ENCODE assay signal across 9 mouse cellular contexts in genomic region chr5:118613704-118614103, GRCm38 (mm10). TPM values are rescaled to one million over a fixed set of nuclear protein-coding genes. Genes with fewer than 3 reads are reported as not detected.
DNase-seq lines count a peak whose midpoint lies in the region; ATAC-seq and TF ChIP-seq lines count a peak whose summit lies in the region.
"Had no signal": no experiment of that assay in that cellular context is flagged by ENCODE, and none has a peak within 500 bp of the region (broad histone marks: within the 10 kb centered on the region; RNA-seq: fewer than 3 reads in every experiment).

No protein-coding gene starts in this region.

- H3K9ac ChIP-seq in heart, embryonic 15.5 days = no peak overlapping the region
- H3K9ac ChIP-seq in heart, adult 2 months (ENCODE audit: low read depth, low read length) = no peak overlapping the region
- no peak overlapping the region for H3K9ac ChIP-seq in lung, embryonic 15.5 days
- H3K9ac ChIP-seq: midbrain, embryonic 12.5 days had no signal

- H3K27ac ChIP-seq in heart, embryonic 15.5 days = peak overlapping the region; percentile 54
- H3K27ac ChIP-seq in heart, adult 2 months = no peak overlapping the region
- peak overlapping the region; percentile 1; the same call in 1 of the 2 replicates for H3K27ac ChIP-seq in lung, embryonic 15.5 days
- H3K27ac ChIP-seq: midbrain, embryonic 12.5 days had no signal

- intact Hi-C loops in heart, adult 2 months (cut with DNase I) = no loop called here

- no peaks in the 10 kb centered on the region for H3K36me3 ChIP-seq in heart, embryonic 15.5 days
- no peaks in the 10 kb centered on the region for H3K36me3 ChIP-seq in heart, adult 2 months (ENCODE audit: control insufficient read depth, insufficient read depth, low read length)
- H3K36me3 ChIP-seq in lung, embryonic 15.5 days = no peaks in the 10 kb centered on the region
- H3K36me3 ChIP-seq in myocyte (ENCODE audit: control insufficient read depth, insufficient read depth) = no peaks in the 10 kb centered on the region
- H3K36me3 ChIP-seq: midbrain, embryonic 12.5 days had no signal

- peaks cover 48% of the 10 kb centered on the region for H3K4me1 ChIP-seq in heart, embryonic 15.5 days (replicated peaks)
- peaks cover 25% of the 10 kb centered on the region for H3K4me1 ChIP-seq in heart, adult 2 months (ENCODE audit: control insufficient read depth, insufficient read depth, low read length)
- H3K4me1 ChIP-seq in lung, embryonic 15.5 days = peaks cover 40% of the 10 kb centered on the region

- H3K27me3 ChIP-seq in heart, embryonic 15.5 days = no peaks in the 10 kb centered on the region
- H3K27me3 ChIP-seq in heart, adult 2 months (ENCODE audit: control insufficient read depth, insufficient read depth, low read length) = no peaks in the 10 kb centered on the region
- H3K27me3 ChIP-seq in lung, embryonic 15.5 days = no peaks in the 10 kb centered on the region
- no peaks in the 10 kb centered on the region for H3K27me3 ChIP-seq in myocyte (ENCODE audit: control insufficient read depth, insufficient read depth, insufficient read length)

- TF ChIP-seq CTCF in heart, adult 2 months (IDR thresholded peaks at IDR 0.05) = no peak

- ATAC-seq in CD4-positive, CD25-positive, alpha-beta regulatory T cell, adult 4 months = no peak
- no peak; the same call in 1 of the 2 replicates for ATAC-seq in heart, embryonic 15.5 days (replicated peaks; ENCODE audit: insufficient number of reproducible peaks, insufficient read depth, low FRiP score, low read depth)
- ATAC-seq in lung, embryonic 15.5 days (ENCODE audit: borderline replicate concordance, extremely low read depth, low FRiP score, low TSS enrichment) = no peak

- TF ChIP-seq EP300 in heart, adult 2 months (IDR thresholded peaks at IDR 0.05; ENCODE audit: insufficient read depth, low read depth, low read length) = no peak

- H3K79me2 ChIP-seq in heart, adult 2 months (replicated peaks; ENCODE audit: control insufficient read depth, insufficient read depth, low read length) = peaks cover 5% of the 10 kb centered on the region
- H3K79me2 ChIP-seq in myocyte (ENCODE audit: control insufficient read depth, insufficient read depth) = peaks cover 79% of the 10 kb centered on the region

- H3K9me3 ChIP-seq in heart, embryonic 15.5 days (replicated peaks) = no peaks in the 10 kb centered on the region
- H3K9me3 ChIP-seq in lung, embryonic 15.5 days = no peaks in the 10 kb centered on the region
- H3K9me3 ChIP-seq: midbrain, embryonic 12.5 days had no signal

- WGBS in heart, embryonic 15.5 days = 32% methylated on average over 2 of the region's 2 CpGs
- 41% methylated on average over 2 of the region's 2 CpGs for WGBS in heart, adult 2 months
- WGBS in lung, embryonic 15.5 days = 22% methylated on average over 2 of the region's 2 CpGs

- H3K4me3 ChIP-seq in heart, embryonic 15.5 days = no peak overlapping the region
- no peak overlapping the region for H3K4me3 ChIP-seq in heart, adult 2 months
- no peak overlapping the region for H3K4me3 ChIP-seq in lung, embryonic 15.5 days
- no peak overlapping the region for H3K4me3 ChIP-seq in myocyte
- H3K4me3 ChIP-seq: midbrain, embryonic 12.5 days had no signal

- DNase-seq in CD4-positive, CD25-positive, alpha-beta regulatory T cell, adult 2 months (ENCODE audit: low read depth, low spot score) = peak; percentile 26
- no peak for DNase-seq in heart, adult 2 months
- DNase-seq in lung, postnatal 25 days (ENCODE audit: low spot score) = no peak
- DNase-seq in retina, postnatal 1 day = no peak

- H3ac ChIP-seq in myocyte (ENCODE audit: control insufficient read depth, insufficient read length) = no peak overlapping the region

- TF ChIP-seq POLR2A in heart, adult 2 months (IDR thresholded peaks at IDR 0.05; ENCODE audit: insufficient read depth, low read depth, low read length) = no peak
- TF ChIP-seq POLR2A in myocyte (IDR thresholded peaks at IDR 0.05; ENCODE audit: insufficient read length, low read depth) = no peak

- H3K4me2 ChIP-seq in heart, embryonic 15.5 days = no peak overlapping the region
- H3K4me2 ChIP-seq in lung, embryonic 15.5 days = no peak overlapping the region; the same call in 1 of the 2 replicates
- peak overlapping the region; percentile 72 for H3K4me2 ChIP-seq in myocyte (ENCODE audit: low read depth)
- H3K4me2 ChIP-seq: midbrain, embryonic 12.5 days had no signal

TF ChIP-seq in myocyte, 11 proteins besides CTCF, POLR2A, EP300 and RAD21:
- TF ChIP-seq E2F4 (IDR thresholded peaks at IDR 0.05; ENCODE audit: insufficient read depth) (no peak), SRF (IDR thresholded peaks at IDR 0.05; ENCODE audit: control insufficient read depth, insufficient read length, low read depth) (no peak), MAX (IDR thresholded peaks at IDR 0.05; ENCODE audit: low read depth) (no peak)

RNA-seq across cellular contexts. Expression of gene Med13l, which starts 53.2 kb away (rescaled TPM):
- 10 to 100 TPM; 22.0 to 25.3 TPM for polyA plus RNA-seq in CD4-positive, CD25-positive, alpha-beta regulatory T cell, adult 4 months (2017; shearing (Covaris generic))
- polyA plus RNA-seq in heart, embryonic 15.5 days (2015; fragmentation: Nextera tagmentation; extraction: Ambion mirVana) = 6.1 and 8.2 TPM in 2 replicates
- total RNA-seq in heart, adult 2 months (2021) = 10 to 100 TPM; 29.9 to 30.8 TPM
- polyA plus RNA-seq in heart, adult 2 months (2012; rRNA removed) = 10.4 and 11.0 TPM in 2 replicates
- polyA plus RNA-seq in lung, embryonic 15.5 days (2015; fragmentation: Nextera tagmentation; extraction: Ambion mirVana) = 9.1 and 9.3 TPM in 2 replicates
- 7.4 TPM for polyA plus RNA-seq in myocyte (2012; fragmentation: generic; extraction: Trizol)
